Mouse (Mus musculus) heart, postnatal 10 days (tissue): Measurements from ENCODE around the gene Catsper3. TPM values are rescaled to one million over a fixed set of nuclear protein-coding genes. Genes with fewer than 3 reads are reported as not detected.
A peak's percentile ranks its signal among the peaks of the same experiment; 100 is the strongest.

ENCODE experiments used
- DNase-seq, 2 experiments: peaks; one replicate each; pipeline ENCODE4 v3.0.0; 2021
- intact Hi-C: fragments of 180-260 bp; cut with DNase I; formaldehyde crosslinking; loops from one replicate; pipeline ENCODE4 v1.15.1; 2025
- total RNA-seq, 2 experiments: library from RNA; stranded (reverse); gene quantifications; 2 replicates each; pipeline ENCODE4 v1.2.3; 2021

Catsper3 gene
- total RNA-seq, 2 experiments from 2014 or later: 0.26 TPM; not detected in 1

GRCm38 (mm10) chr13:55847805-55848204, 63.4 kb downstream of the Catsper3 start:
- DNase-seq: no peak
- intact Hi-C loops: no loop called here

- no peak for DNase-seq
- intact Hi-C loops: no loop called here
Measured at GRCm38 (mm10) chr13:55848604-55849190, 64.3 kb downstream of the Catsper3 start.

- DNase-seq: no peak
- intact Hi-C loops: loop anchor here (5.0 kb wide), 1 partner anchor 112 kb away; no protein-coding TSS in a partner anchor
Measured at GRCm38 (mm10) chr13:55850726-55851125, 66.4 kb downstream of the Catsper3 start.

DNA sequence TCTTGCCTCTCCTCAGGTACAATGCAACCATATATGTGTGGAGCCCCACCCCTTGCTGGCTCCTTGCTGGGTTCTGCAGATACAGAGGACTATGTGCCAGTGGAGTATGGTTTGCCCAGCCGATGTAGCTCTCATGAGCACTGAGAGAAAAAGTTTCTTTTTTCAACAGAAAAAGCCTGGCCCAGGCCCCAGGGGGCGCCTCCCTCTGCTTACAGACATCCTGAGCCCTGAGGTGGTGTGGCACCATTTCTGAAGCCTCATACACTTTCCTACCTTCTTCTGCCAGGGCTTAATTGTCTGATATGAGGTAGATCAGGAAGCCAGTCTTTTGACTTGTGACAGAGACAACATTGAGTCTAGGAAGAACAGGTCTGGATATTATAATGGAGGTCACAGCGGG, 67.8 kb downstream of the Catsper3 start:
- intact Hi-C loops: loop anchor here (5.0 kb wide), 1 partner anchor 110 kb away; no protein-coding TSS in a partner anchor
- no peak for DNase-seq

DNA sequence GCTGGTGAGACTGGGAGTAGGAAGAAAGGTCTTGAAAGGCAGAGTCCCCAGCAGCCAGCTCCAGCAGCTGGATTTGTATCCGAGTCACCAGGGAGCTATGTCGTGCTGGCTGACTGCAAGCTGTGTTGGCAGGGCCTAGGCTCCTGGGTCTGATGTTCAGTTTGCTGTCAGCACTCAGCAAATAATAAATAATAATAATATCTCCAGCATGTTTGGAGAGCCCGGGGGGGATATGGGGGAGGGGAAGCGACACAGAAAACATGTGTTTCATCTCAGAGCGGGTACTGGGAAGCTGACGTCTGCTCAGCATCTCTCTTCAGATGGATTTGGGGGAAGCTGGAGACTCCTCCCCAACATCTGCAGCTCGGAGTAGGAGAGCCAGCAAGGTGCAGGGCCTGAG, 71.4 kb downstream of the Catsper3 start:
- peak; percentile 44 to 57 for DNase-seq
- intact Hi-C loops: no loop called here

DNA sequence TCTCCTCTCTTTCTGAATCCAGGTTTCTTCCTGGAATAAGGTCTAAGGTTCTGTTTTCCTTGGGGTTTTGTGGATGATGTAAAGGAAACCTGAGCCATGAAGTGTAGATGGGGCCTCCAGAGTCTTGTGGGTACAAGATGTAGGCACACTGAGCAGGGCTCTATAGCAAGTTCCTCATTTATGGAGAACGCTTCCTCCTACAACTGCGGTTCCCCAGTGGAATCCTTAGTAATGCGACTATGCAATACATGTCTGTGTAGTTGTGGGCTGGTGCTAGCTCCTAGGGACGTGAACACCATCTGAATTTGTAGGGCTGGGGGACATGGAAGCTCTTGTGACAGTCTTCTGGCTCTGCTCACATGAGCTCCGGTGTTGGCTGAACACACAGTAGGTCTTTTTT, 74.1 kb downstream of the Catsper3 start:
- no peak for DNase-seq
- intact Hi-C loops: no loop called here

Other genes starting within 250 kb of the Catsper3 start
- gene Ddx41, start 247.9 kb upstream of the Catsper3 start, total RNA-seq: 10 to 100 TPM; 17.5 to 18.2 TPM
- 10 to 100 TPM; 22.8 to 24.2 TPM for gene Fam193b, start 213.4 kb upstream of the Catsper3 start, total RNA-seq
- gene Tmed9, start 210.8 kb upstream of the Catsper3 start, total RNA-seq: 100 to 1,000 TPM; 104 to 106 TPM
- gene B4galt7, start 184.7 kb upstream of the Catsper3 start, total RNA-seq: 10 to 100 TPM; 11.2 to 12.2 TPM
- gene Caml, start 161.6 kb upstream of the Catsper3 start, total RNA-seq: 10 to 100 TPM; 14.5 to 18.0 TPM
- 10 to 100 TPM; 29.8 to 33.5 TPM for gene Ddx46, start 149.5 kb upstream of the Catsper3 start, total RNA-seq
- gene B230219D22Rik, start 91.4 kb upstream of the Catsper3 start, total RNA-seq: 10 to 100 TPM; 61.0 to 66.0 TPM
- gene Txndc15, start 69.9 kb upstream of the Catsper3 start, total RNA-seq: 10 to 100 TPM; 39.4 to 39.9 TPM
- gene Pcbd2, start 57.2 kb upstream of the Catsper3 start, total RNA-seq: 10 to 100 TPM; 40.4 to 43.0 TPM
- gene Pitx1, start 51.6 kb downstream of the Catsper3 start, total RNA-seq: not detected